Mouse (Mus musculus) midbrain, postnatal 0 days (tissue): Measurements from ENCODE around the gene Dab2ip. TPM values are rescaled to one million over a fixed set of nuclear protein-coding genes. Genes with fewer than 3 reads are reported as not detected.

Source experiments
- ATAC-seq: fragments of 200-750 bp; cut with Nextera tagmentation; 2 replicates; pipeline ENCODE4 v1.8.0; 2017; ENCODE audit warnings: moderate number of reproducible peaks, mild to moderate bottlenecking, moderate TSS enrichment, moderate library complexity; ENCODE audit not compliant: low FRiP score
- DNase-seq: peaks from one replicate; pipeline ENCODE4 v3.0.0-alpha.2; 2015; ENCODE audit warnings: low spot score
- H3K27ac ChIP-seq: fragments of 300-500 bp; sonication (generic); 2 replicates; pipeline ENCODE4 v1.5.1; 2014; ENCODE audit warnings: low read depth, mild to moderate bottlenecking, low read length, mixed read lengths
- H3K27me3 ChIP-seq: fragments of 300-500 bp; sonication (generic); 2 replicates; pipeline ENCODE4 v1.6.1; 2014; ENCODE audit warnings: low read length, control low read depth, mixed read lengths; ENCODE audit not compliant: insufficient read depth
- H3K36me3 ChIP-seq: fragments of 300-500 bp; sonication (generic); 2 replicates; pipeline ENCODE4 v1.6.1; 2014; ENCODE audit warnings: low read length, control low read depth, mixed read lengths; ENCODE audit not compliant: insufficient read depth
- H3K4me1 ChIP-seq: fragments of 300-500 bp; sonication (generic); 2 replicates; pipeline ENCODE4 v1.6.1; 2014; ENCODE audit warnings: mild to moderate bottlenecking, control low read depth, antibody characterized with exemption, low read length, mixed read lengths; ENCODE audit not compliant: insufficient read depth
- H3K4me2 ChIP-seq: fragments of 300-500 bp; sonication (generic); 2 replicates; pipeline ENCODE4 v1.6.1; 2014; ENCODE audit warnings: low read depth, mild to moderate bottlenecking, low read length, mixed read lengths; ENCODE audit not compliant: poor library complexity, severe bottlenecking
- H3K4me3 ChIP-seq: fragments of 300-500 bp; sonication (generic); 2 replicates; pipeline ENCODE4 v1.5.1; 2014; ENCODE audit warnings: low read depth, mild to moderate bottlenecking, low read length, moderate library complexity
- H3K9ac ChIP-seq: fragments of 300-500 bp; sonication (generic); replicated peaks from 2 replicates; pipeline ENCODE4 v1.6.1; 2014; ENCODE audit warnings: mild to moderate bottlenecking, low read length, moderate library complexity, mixed read lengths; ENCODE audit not compliant: poor library complexity, severe bottlenecking
- H3K9me3 ChIP-seq: fragments of 300-500 bp; sonication (generic); 2 replicates; pipeline ENCODE4 v1.6.1; 2016; ENCODE audit warnings: low read length, control low read depth
- CTCF ChIP-seq: IDR thresholded peaks from 2 replicates; pipeline ENCODE4 v1.5.1; 2016; ENCODE audit warnings: antibody characterized with exemption, mild to moderate bottlenecking
- WGBS: fragments of 180-500 bp; shearing (Covaris S2); extraction: QIAGEN DNeasy Blood & Tissue Kit; methylation state at CpG from one replicate; pipeline ENCODE4 v1.1.7; 2014; 5-methylcytosine and 5-hydroxymethylcytosine counted together
- polyA plus RNA-seq: library from polyadenylated mRNA; unstranded; fragments of >200 nt; fragmentation: Nextera tagmentation; extraction: Ambion mirVana; gene quantifications from 2 replicates; pipeline ENCODE4 v1.2.1, GENCODE M21; 2015
- total RNA-seq: library from RNA; depleted of rRNA; stranded (reverse); fragments of >200 nt; gene quantifications from 2 replicates; pipeline ENCODE4 v1.2.3, GENCODE M21; 2014; rRNA removed

Gene Dab2ip
- total RNA-seq: 161 and 175 TPM in 2 replicates
- 71.5 and 73.3 TPM in 2 replicates for polyA plus RNA-seq

GRCm38 (mm10) chr2:35557911-35558825 is at the start of gene Dab2ip:
TSS of gene Dab2ip (plus strand) at chr2:35558266.
- no peak for DNase-seq
- no peak within 1 kb of the TSS for H3K4me3 ChIP-seq
- H3K27me3 ChIP-seq: no peaks in the 10 kb centered on the region
- peak; percentile 45; the same call in 1 of the 2 replicates for ATAC-seq
- H3K36me3 ChIP-seq: no peaks in the 10 kb centered on the region
- TF ChIP-seq CTCF: no peak
- H3K9ac ChIP-seq: no peak within 1 kb of the TSS
- H3K4me2 ChIP-seq: no peak within 1 kb of the TSS; the same call in 1 of the 2 replicates
- H3K9me3 ChIP-seq: no peaks in the 10 kb centered on the region
- no peak within 1 kb of the TSS for H3K27ac ChIP-seq
- H3K4me1 ChIP-seq: no peaks in the 10 kb centered on the region
- 67% methylated on average over 29 of the region's 29 CpGs for WGBS

- Histone ChIP-seq H3K4me3 (no peak overlapping the region), H3K36me3 (no peaks in the 10 kb centered on the region), H3K9me3 (no peaks in the 10 kb centered on the region), H3K4me1 (peaks cover 10% of the 10 kb centered on the region; the same call in 1 of the 2 replicates), H3K9ac (no peak overlapping the region), H3K4me2 (no peak overlapping the region), H3K27ac (0 out of 2 replicates have a peak overlapping the region, but pooled peaks have one; percentile 38), H3K27me3 (no peaks in the 10 kb centered on the region)
- 43% methylated on average over 10 of the region's 10 CpGs for WGBS
- no peak for TF ChIP-seq CTCF
- peak; percentile 47; the same call in 1 of the 2 replicates for ATAC-seq
- peak; percentile 73 for DNase-seq
Observed at GRCm38 (mm10) chr2:35508597-35509342, 49.3 kb upstream of the Dab2ip start.

DNA sequence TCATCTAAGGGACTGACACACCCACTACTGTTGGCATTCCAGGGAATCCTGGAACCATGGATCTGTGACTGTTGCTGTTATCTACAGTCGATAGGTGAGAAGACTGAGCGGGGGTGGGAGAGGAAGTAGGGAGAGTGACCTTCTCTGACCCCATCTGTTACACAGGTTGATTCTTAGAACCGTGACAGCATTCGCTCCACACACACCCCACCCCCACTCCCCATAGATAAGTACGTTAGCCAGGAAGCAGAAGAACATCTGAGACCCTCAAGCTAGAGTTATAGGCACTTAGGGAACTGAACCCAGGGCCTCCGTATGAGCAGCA is 48.8 kb upstream of the Dab2ip start:
- WGBS: 53% methylated on average over 6 of the region's 6 CpGs
- no peak overlapping the region for H3K27ac ChIP-seq
- no peak for TF ChIP-seq CTCF
- no peaks in the 10 kb centered on the region for H3K9me3 ChIP-seq
- ATAC-seq (no peak), DNase-seq (no peak)
- H3K36me3 ChIP-seq: no peaks in the 10 kb centered on the region
- no peak overlapping the region for H3K4me3 ChIP-seq
- no peaks in the 10 kb centered on the region for H3K27me3 ChIP-seq
- H3K4me1 ChIP-seq: peaks cover 10% of the 10 kb centered on the region; the same call in 1 of the 2 replicates
- H3K4me2 ChIP-seq: no peak overlapping the region
- no peak overlapping the region for H3K9ac ChIP-seq

DNA sequence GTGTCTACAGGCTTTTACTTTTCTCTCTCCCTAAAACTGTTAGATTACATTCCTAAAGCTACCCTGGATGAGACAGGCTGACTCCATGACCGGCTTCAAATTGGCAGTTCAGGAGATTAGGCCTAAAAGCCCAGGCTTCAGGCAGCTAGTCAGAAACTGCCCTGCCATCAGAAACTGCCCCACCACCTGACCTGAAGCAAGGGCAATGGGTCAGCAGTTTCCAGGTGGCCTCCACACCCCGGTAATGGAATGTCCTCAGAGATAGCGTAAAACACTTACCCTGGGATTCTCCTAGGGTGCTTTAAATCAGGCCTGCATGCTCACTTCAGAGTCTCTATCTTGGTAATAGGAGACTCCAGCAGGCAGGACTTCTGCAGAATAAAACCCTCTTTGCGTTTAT is 48.2 kb upstream of the Dab2ip start:
- no peaks in the 10 kb centered on the region for H3K36me3 ChIP-seq
- TF ChIP-seq CTCF: no peak
- H3K4me1 ChIP-seq: peaks cover 10% of the 10 kb centered on the region; the same call in 1 of the 2 replicates
- H3K27ac ChIP-seq: no peak overlapping the region
- no peak overlapping the region for H3K9ac ChIP-seq
- no peak for ATAC-seq
- no peak for DNase-seq
- no peak overlapping the region for H3K4me3 ChIP-seq
- H3K27me3 ChIP-seq: no peaks in the 10 kb centered on the region
- WGBS: 62% methylated on average over 4 of the region's 4 CpGs
- no peaks in the 10 kb centered on the region for H3K9me3 ChIP-seq
- no peak overlapping the region for H3K4me2 ChIP-seq

GRCm38 (mm10) chr2:35510920-35511319 is 47.1 kb upstream of the Dab2ip start:
- Histone ChIP-seq H3K4me1 (peaks cover 10% of the 10 kb centered on the region; the same call in 1 of the 2 replicates), H3K27me3 (no peaks in the 10 kb centered on the region), H3K4me2 (no peak overlapping the region), H3K9ac (no peak overlapping the region), H3K36me3 (no peaks in the 10 kb centered on the region), H3K27ac (no peak overlapping the region), H3K4me3 (no peak overlapping the region), H3K9me3 (no peaks in the 10 kb centered on the region)
- no peak for TF ChIP-seq CTCF
- no peak for ATAC-seq
- WGBS: 72% methylated on average over 1 of the region's 1 CpGs
- no peak for DNase-seq
